Mouse (Mus musculus): Measurements from ENCODE around the gene Fmo5.

DNA sequence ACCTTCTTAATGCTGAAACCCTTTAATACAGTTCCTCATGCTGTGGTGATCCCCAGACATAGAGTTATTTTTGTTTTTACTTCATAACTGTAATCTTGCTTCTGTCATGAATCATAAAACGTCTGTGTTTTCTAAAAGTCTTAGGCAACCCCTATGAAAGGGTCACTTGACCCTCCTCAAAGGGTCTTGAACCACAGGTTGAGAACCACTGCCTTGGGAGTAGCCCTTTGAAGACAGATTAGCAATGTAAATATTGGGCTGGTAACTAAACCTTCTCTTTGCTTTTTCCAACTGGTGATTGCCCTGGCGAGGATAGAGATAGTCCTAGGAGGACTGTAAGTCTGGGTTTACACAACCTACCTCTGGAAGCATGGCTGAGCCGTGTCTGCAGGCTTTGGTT is 72.6 kb downstream of the Fmo5 start:
- TF ChIP-seq EP300 (IDR thresholded peaks at IDR 0.05), result no peak
- no peak for TF ChIP-seq CTCF (IDR thresholded peaks at IDR 0.05)

Measured in lung, postnatal 0 days (tissue).